Mouse (Mus musculus) heart, postnatal 0 days (tissue): ENCODE results near the gene Anks6.

Experiments used
- CTCF ChIP-seq: IDR thresholded peaks from 2 replicates; pipeline ENCODE4 v1.5.1; 2016; ENCODE audit warnings: antibody characterized with exemption, control low read depth, low read depth
- EP300 ChIP-seq: IDR thresholded peaks from 2 replicates; pipeline ENCODE4 v1.6.1; 2016; ENCODE audit warnings: antibody characterized with exemption, low read depth

- TF ChIP-seq CTCF (no peak), EP300 (no peak)
These were observed at the start of gene Anks6 for GRCm38 (mm10) chr4:47056791-47057509.
